In genomic region chr10:29338355-29339056, GRCm38 (mm10) we compare ENCODE assay signal across 9 mouse cellular contexts. TPM values are rescaled to one million over a fixed set of nuclear protein-coding genes. Genes with fewer than 3 reads are reported as not detected.
DNase-seq lines count a peak whose midpoint lies in the region; ATAC-seq and TF ChIP-seq lines count a peak whose summit lies in the region.
"Had no signal": no experiment of that assay in that cellular context is flagged by ENCODE, and none has a peak within 500 bp of the region (broad histone marks: within the 10 kb centered on the region; RNA-seq: fewer than 3 reads in every experiment).

No protein-coding gene starts in this region.

- no peaks in the 10 kb centered on the region for H3K27me3 ChIP-seq in embryonic facial prominence, embryonic 14.5 days (replicated peaks; ENCODE audit: control insufficient read depth, insufficient read depth, low read length)
- no peaks in the 10 kb centered on the region for H3K27me3 ChIP-seq in hindbrain, postnatal 0 days (ENCODE audit: insufficient read depth, low read length)
- H3K27me3 ChIP-seq in myocyte (ENCODE audit: control insufficient read depth, insufficient read depth, insufficient read length), result no peaks in the 10 kb centered on the region
- H3K27me3 ChIP-seq in thymus, adult 2 months (ENCODE audit: control insufficient read depth, insufficient read depth, low read length), result no peaks in the 10 kb centered on the region
- H3K27me3 ChIP-seq: stomach, embryonic 15.5 days had no signal

- no peaks in the 10 kb centered on the region for H3K79me2 ChIP-seq in myocyte (ENCODE audit: control insufficient read depth, insufficient read depth)

- TF ChIP-seq CTCF in hindbrain, postnatal 0 days (IDR thresholded peaks at IDR 0.05; ENCODE audit: low read depth), result peak; percentile 77
- TF ChIP-seq CTCF in thymus, adult 2 months (IDR thresholded peaks at IDR 0.05; ENCODE audit: borderline replicate concordance, control insufficient read depth, extremely low read depth, insufficient read depth, low read length, poor library complexity), result no peak

- H3K4me2 ChIP-seq in embryonic facial prominence, embryonic 14.5 days (ENCODE audit: low read depth, low read length), result no peak overlapping the region
- H3K4me2 ChIP-seq in hindbrain, postnatal 0 days (ENCODE audit: low read depth, low read length), result no peak overlapping the region
- no peak overlapping the region for H3K4me2 ChIP-seq in myocyte (ENCODE audit: low read depth)
- H3K4me2 ChIP-seq: stomach, embryonic 15.5 days had no signal

- H3K9ac ChIP-seq in embryonic facial prominence, embryonic 14.5 days (ENCODE audit: low read depth, low read length), result no peak overlapping the region
- H3K9ac ChIP-seq in hindbrain, postnatal 0 days (replicated peaks; ENCODE audit: low read length), result no peak overlapping the region
- H3K9ac ChIP-seq: stomach, embryonic 15.5 days had no signal

- peaks cover 6% of the 10 kb centered on the region; the same call in 1 of the 2 replicates for H3K36me3 ChIP-seq in embryonic facial prominence, embryonic 14.5 days (ENCODE audit: control insufficient read depth, insufficient read depth, low read length)
- H3K36me3 ChIP-seq in hindbrain, postnatal 0 days (ENCODE audit: insufficient read depth, low read length), result no peaks in the 10 kb centered on the region
- H3K36me3 ChIP-seq in myocyte (ENCODE audit: control insufficient read depth, insufficient read depth), result no peaks in the 10 kb centered on the region
- no peaks in the 10 kb centered on the region for H3K36me3 ChIP-seq in thymus, adult 2 months (ENCODE audit: control insufficient read depth, insufficient read depth, low read length)
- H3K36me3 ChIP-seq: stomach, embryonic 15.5 days had no signal

- no peak for TF ChIP-seq POLR2A in myocyte (IDR thresholded peaks at IDR 0.05; ENCODE audit: insufficient read length, low read depth)
- no peak for TF ChIP-seq POLR2A in thymus, adult 2 months (IDR thresholded peaks at IDR 0.05; ENCODE audit: control insufficient read depth, extremely low read depth, insufficient read depth, low read length, poor library complexity)

- no peaks in the 10 kb centered on the region for H3K4me1 ChIP-seq in embryonic facial prominence, embryonic 14.5 days (ENCODE audit: control insufficient read depth, insufficient read depth, low read length)
- no peaks in the 10 kb centered on the region for H3K4me1 ChIP-seq in hindbrain, postnatal 0 days (ENCODE audit: insufficient read depth, low read length)
- H3K4me1 ChIP-seq in thymus, adult 2 months (replicated peaks; ENCODE audit: control insufficient read depth, insufficient read depth, low read length), result no peaks in the 10 kb centered on the region
- H3K4me1 ChIP-seq: stomach, embryonic 15.5 days had no signal

- ATAC-seq in embryonic facial prominence, embryonic 14.5 days (ENCODE audit: low read depth), result no peak
- ATAC-seq in hindbrain, postnatal 0 days, result peak; percentile 70; the same call in 1 of the 2 replicates

- intact Hi-C loops in left cerebral cortex, postnatal 10 days (cut with DNase I), result no loop called here

- 51% methylated on average over 4 of the region's 4 CpGs for WGBS in embryonic facial prominence, embryonic 14.5 days
- 49% methylated on average over 4 of the region's 4 CpGs for WGBS in hindbrain, postnatal 0 days
- 50% methylated on average over 4 of the region's 4 CpGs for WGBS in thymus, adult 2 months

- H3K9me3 ChIP-seq in embryonic facial prominence, embryonic 14.5 days (ENCODE audit: control insufficient read depth, low read length), result no peaks in the 10 kb centered on the region
- no peaks in the 10 kb centered on the region for H3K9me3 ChIP-seq in hindbrain, postnatal 0 days (ENCODE audit: low read length)
- H3K9me3 ChIP-seq: stomach, embryonic 15.5 days had no signal

- H3K4me3 ChIP-seq in embryonic facial prominence, embryonic 14.5 days (ENCODE audit: low read depth, low read length), result no peak overlapping the region
- H3K4me3 ChIP-seq in hindbrain, postnatal 0 days (ENCODE audit: low read length), result no peak overlapping the region
- no peak overlapping the region for H3K4me3 ChIP-seq in myocyte
- H3K4me3 ChIP-seq in thymus, adult 2 months (ENCODE audit: control insufficient read depth, insufficient read depth, low read length), result no peak overlapping the region
- H3K4me3 ChIP-seq: stomach, embryonic 15.5 days had no signal

- peak; percentile 35 for DNase-seq in ovary, postnatal 36 days (ENCODE audit: low spot score)
- no peak for DNase-seq in ovary, postnatal 10 days (ENCODE audit: low spot score)
- DNase-seq in adrenal gland, postnatal 4 days (ENCODE audit: low spot score in 2 of 2), result peak; percentile 13 to 16
- DNase-seq in embryonic facial prominence, embryonic 14.5 days (ENCODE audit: low spot score), result peak; percentile 39
- peak; percentile 83 for DNase-seq in hindbrain, postnatal 0 days (ENCODE audit: low spot score)
- peak; percentile 52 to 57 for DNase-seq in left cerebral cortex, postnatal 10 days (ENCODE audit: extremely low spot score in 1 of 2, low spot score in 2 of 2)
- peak; percentile 66 for DNase-seq in thymus, adult 2 months

- H3K27ac ChIP-seq in embryonic facial prominence, embryonic 14.5 days (replicated peaks; ENCODE audit: low read depth, low read length), result no peak overlapping the region
- H3K27ac ChIP-seq in hindbrain, postnatal 0 days, result no peak overlapping the region
- no peak overlapping the region for H3K27ac ChIP-seq in thymus, adult 2 months (ENCODE audit: control insufficient read depth, insufficient read depth, low read length)
- H3K27ac ChIP-seq: stomach, embryonic 15.5 days had no signal

- H3ac ChIP-seq in myocyte (ENCODE audit: control insufficient read depth, insufficient read length), result no peak overlapping the region

TF ChIP-seq in myocyte, 11 proteins besides CTCF, POLR2A, EP300 and RAD21:
- TF ChIP-seq TCF3 (IDR thresholded peaks at IDR 0.05; ENCODE audit: insufficient read length, low read depth) (no peak), USF1 (IDR thresholded peaks at IDR 0.05; ENCODE audit: low read depth) (peak; percentile 48)

RNA-seq across cellular contexts. Expression of gene Rnf146, which starts 23.7 kb away (rescaled TPM):
- total RNA-seq in adrenal gland, postnatal 4 days (2021), result 10 to 100 TPM; 56.8 to 62.1 TPM
- polyA plus RNA-seq in embryonic facial prominence, embryonic 14.5 days (2014; fragmentation: Nextera tagmentation; extraction: Ambion mirVana), result 42.7 and 45.6 TPM in 2 replicates
- 43.0 and 47.2 TPM in 2 replicates for total RNA-seq in hindbrain, postnatal 0 days (2014; rRNA removed)
- 56.3 and 61.7 TPM in 2 replicates for polyA plus RNA-seq in hindbrain, postnatal 0 days (2015; fragmentation: Nextera tagmentation; extraction: Ambion mirVana)
- total RNA-seq in left cerebral cortex, postnatal 10 days (2021), result 10 to 100 TPM; 81.5 to 82.5 TPM
- 17.5 TPM for polyA plus RNA-seq in myocyte (2012; fragmentation: generic; extraction: Trizol)
- 25.3 and 30.0 TPM in 2 replicates for polyA plus RNA-seq in thymus, adult 2 months (2012; rRNA removed)

RNA-seq across cellular contexts. Expression of gene Echdc1, which starts 25.5 kb away (rescaled TPM):
- total RNA-seq in adrenal gland, postnatal 4 days (2021), result 10 to 100 TPM; 34.7 to 36.5 TPM
- polyA plus RNA-seq in embryonic facial prominence, embryonic 14.5 days (2014; fragmentation: Nextera tagmentation; extraction: Ambion mirVana), result 24.8 and 25.3 TPM in 2 replicates
- total RNA-seq in hindbrain, postnatal 0 days (2014; rRNA removed), result 11.4 and 15.1 TPM in 2 replicates
- polyA plus RNA-seq in hindbrain, postnatal 0 days (2015; fragmentation: Nextera tagmentation; extraction: Ambion mirVana), result 33.7 and 37.1 TPM in 2 replicates
- 10 to 100 TPM; 21.4 to 24.0 TPM for total RNA-seq in left cerebral cortex, postnatal 10 days (2021)
- polyA plus RNA-seq in myocyte (2012; fragmentation: generic; extraction: Trizol), result 7.1 TPM
- 3.7 and 4.8 TPM in 2 replicates for polyA plus RNA-seq in thymus, adult 2 months (2012; rRNA removed)
